8 mouse cellular contexts compared by ENCODE assay signal in genomic region chr15:100126456-100127107, GRCm38 (mm10).
DNase-seq lines count a peak whose midpoint lies in the region; ATAC-seq and TF ChIP-seq lines count a peak whose summit lies in the region.

No protein-coding gene starts in this region.

- peak; percentile 96 to 98 for TF ChIP-seq CTCF in CH12.LX (conservative IDR thresholded peaks at IDR 0.05 in 1 of 2, IDR thresholded peaks at IDR 0.05 in 1 of 2; ENCODE audit: low read depth in 2 of 2, low read length in 2 of 2)

- DNase-seq in CH12.LX (ENCODE audit: extremely low read depth): peak; percentile 87
- DNase-seq in c-Kit-positive CD71-positive TER-119-negative erythroid progenitor cells, embryonic 14.5 days (ENCODE audit: low read depth): peak; percentile 66
- peak; percentile 81 for DNase-seq in forebrain, embryonic 14.5 days (ENCODE audit: low spot score)
- DNase-seq in heart, postnatal 14 days: peak; percentile 87 to 91
- DNase-seq in large intestine, adult 2 months (ENCODE audit: low read depth, low spot score): peak; percentile 62
- DNase-seq in lung, adult 18-20 months: peak; percentile 85 to 86
- peak; percentile 73 for DNase-seq in testis, postnatal 14 days (ENCODE audit: low spot score)

- TF ChIP-seq RAD21 in CH12.LX (IDR thresholded peaks at IDR 0.05; ENCODE audit: low read depth, low read length): peak; percentile 99

- TF ChIP-seq EP300 in CH12.LX (IDR thresholded peaks at IDR 0.05; ENCODE audit: low read length): no peak

- H3K27me3 ChIP-seq in CH12.LX (replicated peaks): no peaks in the 10 kb centered on the region
- H3K27me3 ChIP-seq in forebrain, embryonic 14.5 days (replicated peaks; ENCODE audit: control insufficient read depth, insufficient read depth, low read length): no peaks in the 10 kb centered on the region

- peak; percentile 87 for ATAC-seq in forebrain, embryonic 14.5 days
- ATAC-seq in neutrophil, adult 5-6 weeks (ENCODE audit: extremely low read depth, insufficient number of reproducible peaks, low FRiP score, poor library complexity, severe bottlenecking): peak; percentile 92

- intact Hi-C loops in heart, postnatal 14 days (cut with DNase I): loop anchor here (1.0 to 5.0 kb wide), 2 partner anchors 87 to 154 kb away; partner anchors contain the start of gene Larp4

- no peaks in the 10 kb centered on the region for H3K79me2 ChIP-seq in CH12.LX (replicated peaks; ENCODE audit: control insufficient read depth, extremely low read depth, insufficient read depth, poor library complexity, severe bottlenecking)

- H3K9me3 ChIP-seq in CH12.LX (replicated peaks; ENCODE audit: low read length): no peaks in the 10 kb centered on the region
- H3K9me3 ChIP-seq in forebrain, embryonic 14.5 days (replicated peaks; ENCODE audit: control insufficient read depth, low read length): no peaks in the 10 kb centered on the region

- H3K36me3 ChIP-seq in CH12.LX (replicated peaks in 1 of 2; ENCODE audit: control insufficient read depth in 1 of 2, insufficient read depth in 1 of 2, low read length in 1 of 2): peaks cover 0 to 60% of the 10 kb centered on the region in 2 experiments
- no peaks in the 10 kb centered on the region for H3K36me3 ChIP-seq in forebrain, embryonic 14.5 days (ENCODE audit: control insufficient read depth, insufficient read depth, low read length)

- WGBS in forebrain, embryonic 14.5 days: 10% methylated on average over 11 of the region's 11 CpGs
- WGBS in large intestine, adult 2 months: 7% methylated on average over 11 of the region's 11 CpGs

- in situ Hi-C loops in CH12.LX (cut with MboI; ENCODE audit: low pct_ligation_motif_present, low pct_unique_long_range_greater_than_20kb, low sequenced_read_pairs): no loop called here

- dilution Hi-C loops in CH12.LX (cut with MboI; ENCODE audit: extremely low pct_ligation_motif_present, extremely low pct_unique_long_range_greater_than_20kb, low sequenced_read_pairs): no loop called here

- no peak overlapping the region for H3K4me3 ChIP-seq in CH12.LX (replicated peaks in 1 of 3; ENCODE audit: low read depth in 2 of 3, low read length in 2 of 3, poor library complexity in 1 of 3)
- no peak overlapping the region for H3K4me3 ChIP-seq in forebrain, embryonic 14.5 days (ENCODE audit: low read depth, low read length)

- TF ChIP-seq POLR2A in CH12.LX (IDR thresholded peaks at IDR 0.05; ENCODE audit: low read depth, low read length): no peak

- H3K9ac ChIP-seq in CH12.LX (ENCODE audit: insufficient read depth, low read depth): no peak overlapping the region
- no peak overlapping the region for H3K9ac ChIP-seq in forebrain, embryonic 14.5 days (ENCODE audit: low read length)

- no peak overlapping the region for H3K27ac ChIP-seq in CH12.LX (ENCODE audit: insufficient read depth, low read depth)
- no peak overlapping the region for H3K27ac ChIP-seq in forebrain, embryonic 14.5 days (ENCODE audit: low read depth, low read length)

- peaks cover 3 to 40% of the 10 kb centered on the region in 2 experiments for H3K4me1 ChIP-seq in CH12.LX (ENCODE audit: control insufficient read depth in 1 of 2, insufficient read depth in 2 of 2)
- H3K4me1 ChIP-seq in forebrain, embryonic 14.5 days (ENCODE audit: control insufficient read depth, insufficient read depth, low read length): 0 out of 2 replicates have a peak, but pooled peaks cover 4% of the 10 kb centered on the region

- H3K4me2 ChIP-seq in CH12.LX (ENCODE audit: insufficient read depth, low read depth, poor library complexity, severe bottlenecking): no peak overlapping the region
- no peak overlapping the region for H3K4me2 ChIP-seq in forebrain, embryonic 14.5 days (ENCODE audit: low read length)

TF ChIP-seq in CH12.LX, 34 proteins besides CTCF, POLR2A, EP300 and RAD21:
- TF ChIP-seq MEF2A (IDR thresholded peaks at IDR 0.05; ENCODE audit: borderline replicate concordance, low read depth, low read length): peak; percentile 52; the same call in 1 of the 2 replicates
- TF ChIP-seq TCF12 (IDR thresholded peaks at IDR 0.05; ENCODE audit: low read depth, low read length): no peak
- no peak for TF ChIP-seq JUND (conservative IDR thresholded peaks at IDR 0.05; ENCODE audit: low read depth, low read length)
- TF ChIP-seq CHD2 (IDR thresholded peaks at IDR 0.05; ENCODE audit: low read length): no peak
- peak; percentile 43; the same call in 1 of the 2 replicates for TF ChIP-seq NELFE (IDR thresholded peaks at IDR 0.05; ENCODE audit: low read depth, low read length)
- TF ChIP-seq PAX5 (IDR thresholded peaks at IDR 0.05; ENCODE audit: low read length): no peak
- TF ChIP-seq E2F4 (IDR thresholded peaks at IDR 0.05; ENCODE audit: insufficient replicate concordance, low read depth, low read length): no peak
- TF ChIP-seq GABPA (IDR thresholded peaks at IDR 0.05; ENCODE audit: insufficient replicate concordance, low read depth, low read length): no peak
- peak; percentile 58; the same call in 1 of the 2 replicates for TF ChIP-seq SIN3A (IDR thresholded peaks at IDR 0.05; ENCODE audit: low read length)
- TF ChIP-seq ZMIZ1 (IDR thresholded peaks at IDR 0.05; ENCODE audit: low read depth, low read length): no peak
- TF ChIP-seq ETS1 (conservative IDR thresholded peaks at IDR 0.05; ENCODE audit: low read depth, low read length): no peak
- peak; percentile 92 for TF ChIP-seq ZC3H11A (IDR thresholded peaks at IDR 0.05; ENCODE audit: low read depth, low read length)
- TF ChIP-seq RCOR1 (conservative IDR thresholded peaks at IDR 0.05; ENCODE audit: low read depth, low read length): no peak
- no peak for TF ChIP-seq ZKSCAN1 (IDR thresholded peaks at IDR 0.05; ENCODE audit: borderline replicate concordance, low read depth, low read length)
- TF ChIP-seq ELF1 (IDR thresholded peaks at IDR 0.05; ENCODE audit: low read depth, low read length): no peak
- TF ChIP-seq USF2 (conservative IDR thresholded peaks at IDR 0.05; ENCODE audit: low read depth, low read length): no peak
- TF ChIP-seq IRF4 (IDR thresholded peaks at IDR 0.05; ENCODE audit: low read depth, low read length): peak; percentile 52
- peak; percentile 22; the same call in 1 of the 2 replicates for TF ChIP-seq HCFC1 (IDR thresholded peaks at IDR 0.05; ENCODE audit: low read depth, low read length)
- TF ChIP-seq UBTF (IDR thresholded peaks at IDR 0.05; ENCODE audit: low read depth, low read length): no peak
- no peak for TF ChIP-seq CHD1 (IDR thresholded peaks at IDR 0.05; ENCODE audit: low read depth, low read length)
- peak; percentile 61 for TF ChIP-seq BHLHE40 (IDR thresholded peaks at IDR 0.05; ENCODE audit: low read depth, low read length)
- peak; percentile 10; the same call in 1 of the 2 replicates for TF ChIP-seq USF1 (IDR thresholded peaks at IDR 0.05; ENCODE audit: low read depth, low read length)
- TF ChIP-seq MYC (IDR thresholded peaks at IDR 0.05; ENCODE audit: low read depth, low read length): peak; percentile 89
- TF ChIP-seq POLR2AphosphoS2 (IDR thresholded peaks at IDR 0.05; ENCODE audit: low read depth, low read length): no peak
- TF ChIP-seq TBP (conservative IDR thresholded peaks at IDR 0.05; ENCODE audit: low read depth, low read length): no peak
- no peak for TF ChIP-seq JUN (IDR thresholded peaks at IDR 0.05; ENCODE audit: insufficient read depth, low read depth, low read length)
- TF ChIP-seq MAX (IDR thresholded peaks at IDR 0.05; ENCODE audit: low read length): peak; percentile 85
- TF ChIP-seq SMC3 (IDR thresholded peaks at IDR 0.05; ENCODE audit: low read depth, low read length): peak; percentile 99
- no peak; the same call in 1 of the 2 replicates for TF ChIP-seq ZNF384 (IDR thresholded peaks at IDR 0.05; ENCODE audit: low read depth, low read length)
- TF ChIP-seq MAFK (IDR thresholded peaks at IDR 0.05; ENCODE audit: insufficient replicate concordance, low read length): 0 out of 2 replicates have a peak, but pooled peaks have one; percentile 29
- peak; percentile 72 for TF ChIP-seq MAZ (IDR thresholded peaks at IDR 0.05; ENCODE audit: low read depth, low read length)
- TF ChIP-seq MXI1 (IDR thresholded peaks at IDR 0.05; ENCODE audit: low read depth, low read length): peak; percentile 76
- 0 out of 2 replicates have a peak, but pooled peaks have one; percentile 12 for TF ChIP-seq NRF1 (IDR thresholded peaks at IDR 0.05; ENCODE audit: low read depth, low read length)
- no peak for TF ChIP-seq KAT2A (IDR thresholded peaks at IDR 0.05; ENCODE audit: insufficient replicate concordance, low read length)
